Mouse (Mus musculus): ENCODE measurements around the gene Rptn. TPM values are rescaled to one million over a fixed set of nuclear protein-coding genes. Genes with fewer than 3 reads are reported as not detected.
"Not testable (repeated sequence)": the region's sequence is repeated elsewhere in the genome, so short reads cannot be mapped to it uniquely, and the experiment has no call there.

Rptn gene
- polyA plus RNA-seq, 1 experiment from 2014 or later = not detected

- no peak overlapping the region for H3K27ac ChIP-seq (ENCODE audit: low read length)
- H3K36me3 ChIP-seq (ENCODE audit: control insufficient read depth, insufficient read depth, low read length) = no peaks in the 10 kb centered on the region
- H3K27me3 ChIP-seq (replicated peaks; ENCODE audit: control insufficient read depth, insufficient read depth, low read length) = peaks cover 3% of the 10 kb centered on the region; the same call in 1 of the 2 replicates
- no peaks in the 10 kb centered on the region for H3K9me3 ChIP-seq (ENCODE audit: control insufficient read depth, low read length)
- peak overlapping the region; percentile 67 for H3K9ac ChIP-seq (ENCODE audit: low read depth, low read length)
- peak overlapping the region; percentile 66 for H3K4me3 ChIP-seq (ENCODE audit: low read length)
- no peak for ATAC-seq
- H3K4me1 ChIP-seq (ENCODE audit: control insufficient read depth, insufficient read depth, low read length) = peaks cover 16% of the 10 kb centered on the region
- WGBS = under 1% methylated on average over 54 of the region's 54 CpGs
- H3K4me2 ChIP-seq (ENCODE audit: low read depth, low read length) = peak overlapping the region; percentile 97
Observed at GRCm38 (mm10) chr3:93446128-93446755, 52.7 kb downstream of the Rptn start.

GRCm38 (mm10) chr3:93446756-93447137 is 53.2 kb downstream of the Rptn start:
- ATAC-seq = peak; percentile 6
- not testable (repeated sequence) for H3K9me3 ChIP-seq (ENCODE audit: control insufficient read depth, low read length); H3K27me3 ChIP-seq (replicated peaks; ENCODE audit: control insufficient read depth, insufficient read depth, low read length); H3K36me3 ChIP-seq (ENCODE audit: control insufficient read depth, insufficient read depth, low read length)
- 1% methylated on average over 32 of the region's 32 CpGs for WGBS
- peak overlapping the region; percentile 97 for H3K4me2 ChIP-seq (ENCODE audit: low read depth, low read length)
- H3K9ac ChIP-seq (ENCODE audit: low read depth, low read length) = peak overlapping the region; percentile 67
- peak overlapping the region; percentile 75 for H3K27ac ChIP-seq (ENCODE audit: low read length)
- peaks cover 16% of the 10 kb centered on the region for H3K4me1 ChIP-seq (ENCODE audit: control insufficient read depth, insufficient read depth, low read length)
- H3K4me3 ChIP-seq (ENCODE audit: low read length) = peak overlapping the region; percentile 66

- Histone ChIP-seq H3K27ac (ENCODE audit: low read length) (peak overlapping the region; percentile 75), H3K9me3 (ENCODE audit: control insufficient read depth, low read length) (no peaks in the 10 kb centered on the region), H3K4me2 (ENCODE audit: low read depth, low read length) (peak overlapping the region; percentile 97), H3K4me1 (ENCODE audit: control insufficient read depth, insufficient read depth, low read length) (peaks cover 16% of the 10 kb centered on the region), H3K27me3 (replicated peaks; ENCODE audit: control insufficient read depth, insufficient read depth, low read length) (peaks cover 3% of the 10 kb centered on the region; the same call in 1 of the 2 replicates), H3K4me3 (ENCODE audit: low read length) (peak overlapping the region; percentile 66), H3K36me3 (ENCODE audit: control insufficient read depth, insufficient read depth, low read length) (no peaks in the 10 kb centered on the region), H3K9ac (ENCODE audit: low read depth, low read length) (peak overlapping the region; percentile 67)
- peak; percentile 76 for ATAC-seq
- under 1% methylated on average over 59 of the region's 59 CpGs for WGBS
Observed at GRCm38 (mm10) chr3:93447138-93447841, 53.8 kb downstream of the Rptn start.

Small RNAs within 50 kb of the gene (microRNA-seq; reads per million reads assigned to microRNA genes)
- gene Gm22752 (not detected), gene Gm44353 (not detected)

Other genes starting within 250 kb of the Rptn start
- gene Crnn, start 248.9 kb upstream of the Rptn start, polyA plus RNA-seq (2015; fragmentation: Nextera tagmentation; extraction: Ambion mirVana) = not detected in 2 replicates
- not detected in 2 replicates for gene Flg2, start 196.4 kb upstream of the Rptn start, polyA plus RNA-seq (2015; fragmentation: Nextera tagmentation; extraction: Ambion mirVana)
- gene Flg, start 120.2 kb upstream of the Rptn start, polyA plus RNA-seq (2015; fragmentation: Nextera tagmentation; extraction: Ambion mirVana) = not detected in 2 replicates
- gene Hrnr, start 74.0 kb upstream of the Rptn start, polyA plus RNA-seq (2015; fragmentation: Nextera tagmentation; extraction: Ambion mirVana) = 0.01 and 0.06 TPM in 2 replicates
- 1.3 TPM in 2 replicates for gene Tchh, start 48.6 kb downstream of the Rptn start, polyA plus RNA-seq (2015; fragmentation: Nextera tagmentation; extraction: Ambion mirVana)
- gene Tchhl1, start 75.1 kb downstream of the Rptn start, polyA plus RNA-seq (2015; fragmentation: Nextera tagmentation; extraction: Ambion mirVana) = not detected in 2 replicates
- 711 and 730 TPM in 2 replicates for gene S100a11, start 126.8 kb downstream of the Rptn start, polyA plus RNA-seq (2015; fragmentation: Nextera tagmentation; extraction: Ambion mirVana)
- gene S100a10, start 161.4 kb downstream of the Rptn start, polyA plus RNA-seq (2015; fragmentation: Nextera tagmentation; extraction: Ambion mirVana) = 722 and 728 TPM in 2 replicates